Mouse (Mus musculus) hindbrain, embryonic 15.5 days (tissue): Measurements from ENCODE around the gene Pls3. TPM values are rescaled to one million over a fixed set of nuclear protein-coding genes. Genes with fewer than 3 reads are reported as not detected.
A peak's percentile ranks its signal among the peaks of the same experiment; 100 is the strongest.

Experiments used
- ATAC-seq: fragments of 200-750 bp; cut with Nextera tagmentation; 2 replicates; pipeline ENCODE4 v1.8.0; 2017; ENCODE audit warnings: low read depth, moderate number of reproducible peaks, moderate TSS enrichment; ENCODE audit not compliant: low FRiP score
- H3K27ac ChIP-seq: fragments of 300-500 bp; sonication (generic); replicated peaks from 2 replicates; pipeline ENCODE4 v1.5.1; 2015; ENCODE audit warnings: mild to moderate bottlenecking, inconsistent platforms
- H3K27me3 ChIP-seq: fragments of 300-500 bp; sonication (generic); 2 replicates; pipeline ENCODE4 v1.6.1; 2015; ENCODE audit warnings: control low read depth, inconsistent platforms
- H3K36me3 ChIP-seq: fragments of 300-500 bp; sonication (generic); 2 replicates; pipeline ENCODE4 v1.6.1; 2015; ENCODE audit warnings: control low read depth, inconsistent platforms
- H3K4me1 ChIP-seq: fragments of 300-500 bp; sonication (generic); replicated peaks from 2 replicates; pipeline ENCODE4 v1.6.1; 2015; ENCODE audit warnings: control low read depth, inconsistent platforms
- H3K4me2 ChIP-seq: fragments of 300-500 bp; sonication (generic); 2 replicates; pipeline ENCODE4 v1.6.1; 2015; ENCODE audit warnings: moderate library complexity, mild to moderate bottlenecking, inconsistent platforms
- H3K4me3 ChIP-seq: fragments of 300-500 bp; sonication (generic); 2 replicates; pipeline ENCODE4 v1.5.1; 2015; ENCODE audit warnings: mild to moderate bottlenecking, inconsistent platforms
- H3K9ac ChIP-seq: fragments of 300-500 bp; sonication (generic); 2 replicates; pipeline ENCODE4 v1.6.1; 2015; ENCODE audit warnings: inconsistent platforms
- H3K9me3 ChIP-seq: fragments of 300-500 bp; sonication (generic); 2 replicates; pipeline ENCODE4 v1.6.1; 2016; ENCODE audit warnings: control low read depth, inconsistent platforms
- WGBS: fragments of 180-500 bp; shearing (Covaris S2); methylation state at CpG from one replicate; pipeline ENCODE4 v1.1.7; 2015; 5-methylcytosine and 5-hydroxymethylcytosine counted together
- polyA plus RNA-seq: library from polyadenylated mRNA; unstranded; fragments of >200 nt; fragmentation: Nextera tagmentation; extraction: Ambion mirVana; gene quantifications from 2 replicates; pipeline ENCODE4 v1.2.1, GENCODE M21; 2015

Pls3 gene
- 32.9 and 35.6 TPM in 2 replicates for polyA plus RNA-seq

GRCm38 (mm10) chrX:75874332-75875291 lies at the start of gene Pls3:
Gene Pls3 (minus strand): TSS chrX:75875182.
- peak within 1 kb of the TSS; percentile 54 for H3K4me3 ChIP-seq
- H3K27me3 ChIP-seq: no peaks in the 10 kb centered on the region
- H3K36me3 ChIP-seq: no peaks in the 10 kb centered on the region
- 13% methylated on average over 43 of the region's 45 CpGs for WGBS
- peak; percentile 98 for ATAC-seq
- peak within 1 kb of the TSS; percentile 47 for H3K9ac ChIP-seq
- peak within 1 kb of the TSS; percentile 61 for H3K27ac ChIP-seq
- H3K4me1 ChIP-seq: no peaks in the 10 kb centered on the region
- H3K4me2 ChIP-seq: peak within 1 kb of the TSS; percentile 65
- no peaks in the 10 kb centered on the region for H3K9me3 ChIP-seq

- H3K9ac ChIP-seq: no peak overlapping the region
- no peak for ATAC-seq
- H3K27me3 ChIP-seq: no peaks in the 10 kb centered on the region
- H3K36me3 ChIP-seq: no peaks in the 10 kb centered on the region
- no peaks in the 10 kb centered on the region for H3K4me1 ChIP-seq
- H3K4me2 ChIP-seq: no peak overlapping the region
- WGBS: 65% methylated on average over 6 of the region's 6 CpGs
- H3K4me3 ChIP-seq: no peak overlapping the region
- H3K27ac ChIP-seq: no peak overlapping the region
- no peaks in the 10 kb centered on the region for H3K9me3 ChIP-seq
These were observed 20.7 kb upstream of the Pls3 start for GRCm38 (mm10) chrX:75895716-75896115.

GRCm38 (mm10) chrX:75875566-75875965 lies 584 bp upstream of the Pls3 start:
- Histone ChIP-seq H3K4me2 (peak overlapping the region; percentile 65), H3K9me3 (no peaks in the 10 kb centered on the region), H3K4me3 (peak overlapping the region; percentile 54), H3K4me1 (no peaks in the 10 kb centered on the region), H3K27ac (no peak overlapping the region), H3K9ac (no peak overlapping the region), H3K27me3 (no peaks in the 10 kb centered on the region), H3K36me3 (no peaks in the 10 kb centered on the region)
- no peak for ATAC-seq
- 34% methylated on average over 5 of the region's 5 CpGs for WGBS

GRCm38 (mm10) chrX:75873813-75874212 lies 1.2 kb downstream of the Pls3 start:
- Histone ChIP-seq H3K4me3 (peak overlapping the region; percentile 54), H3K27me3 (no peaks in the 10 kb centered on the region), H3K27ac (no peak overlapping the region), H3K4me2 (peak overlapping the region; percentile 65), H3K4me1 (no peaks in the 10 kb centered on the region), H3K36me3 (no peaks in the 10 kb centered on the region), H3K9me3 (no peaks in the 10 kb centered on the region), H3K9ac (0 out of 2 replicates have a peak overlapping the region, but pooled peaks have one; percentile 6)
- 16% methylated on average over 15 of the region's 15 CpGs for WGBS
- ATAC-seq: no peak

- Histone ChIP-seq H3K4me1 (no peaks in the 10 kb centered on the region), H3K9ac (no peak overlapping the region), H3K27ac (no peak overlapping the region), H3K36me3 (no peaks in the 10 kb centered on the region), H3K9me3 (no peaks in the 10 kb centered on the region), H3K4me2 (peak overlapping the region; percentile 65), H3K4me3 (peak overlapping the region; percentile 54), H3K27me3 (no peaks in the 10 kb centered on the region)
- ATAC-seq: no peak
- 24% methylated on average over 4 of the region's 4 CpGs for WGBS
These were observed 1.7 kb downstream of the Pls3 start for GRCm38 (mm10) chrX:75873253-75873652.

- WGBS: 88% methylated on average over 2 of the region's 2 CpGs
- no peaks in the 10 kb centered on the region for H3K9me3 ChIP-seq
- no peaks in the 10 kb centered on the region for H3K36me3 ChIP-seq
- no peak overlapping the region for H3K9ac ChIP-seq
- no peaks in the 10 kb centered on the region for H3K27me3 ChIP-seq
- ATAC-seq: no peak
- no peak overlapping the region for H3K27ac ChIP-seq
- H3K4me3 ChIP-seq: no peak overlapping the region
- no peaks in the 10 kb centered on the region for H3K4me1 ChIP-seq
- H3K4me2 ChIP-seq: no peak overlapping the region
These were observed 3.1 kb downstream of the Pls3 start for GRCm38 (mm10) chrX:75871855-75872254.

GRCm38 (mm10) chrX:75861715-75862114 lies 13.3 kb downstream of the Pls3 start:
- Histone ChIP-seq H3K4me2 (no peak overlapping the region), H3K27ac (no peak overlapping the region), H3K4me3 (no peak overlapping the region), H3K9me3 (no peaks in the 10 kb centered on the region), H3K36me3 (no peaks in the 10 kb centered on the region), H3K9ac (no peak overlapping the region), H3K4me1 (no peaks in the 10 kb centered on the region), H3K27me3 (no peaks in the 10 kb centered on the region)
- 94% methylated on average over 3 of the region's 3 CpGs for WGBS
- ATAC-seq: no peak

GRCm38 (mm10) chrX:75854294-75854693 lies 20.7 kb downstream of the Pls3 start:
- Histone ChIP-seq H3K4me1 (no peaks in the 10 kb centered on the region), H3K4me3 (no peak overlapping the region), H3K27me3 (no peaks in the 10 kb centered on the region), H3K9ac (no peak overlapping the region), H3K36me3 (no peaks in the 10 kb centered on the region), H3K9me3 (no peaks in the 10 kb centered on the region), H3K27ac (no peak overlapping the region), H3K4me2 (no peak overlapping the region)
- ATAC-seq: no peak
- 97% methylated on average over 3 of the region's 3 CpGs for WGBS

GRCm38 (mm10) chrX:75844290-75844689 lies 30.7 kb downstream of the Pls3 start:
- 93% methylated on average over 4 of the region's 4 CpGs for WGBS
- no peaks in the 10 kb centered on the region for H3K4me1 ChIP-seq
- no peaks in the 10 kb centered on the region for H3K27me3 ChIP-seq
- H3K9me3 ChIP-seq: no peaks in the 10 kb centered on the region
- no peak overlapping the region for H3K27ac ChIP-seq
- no peak overlapping the region for H3K4me3 ChIP-seq
- H3K4me2 ChIP-seq: no peak overlapping the region
- no peak overlapping the region for H3K9ac ChIP-seq
- ATAC-seq: no peak
- no peaks in the 10 kb centered on the region for H3K36me3 ChIP-seq

- no peaks in the 10 kb centered on the region for H3K4me1 ChIP-seq
- WGBS: 82% methylated on average over 9 of the region's 9 CpGs
These were observed 32.1 kb downstream of the Pls3 start for GRCm38 (mm10) chrX:75842835-75843234.

GRCm38 (mm10) chrX:75842120-75842519 lies 32.9 kb downstream of the Pls3 start:
- no peak overlapping the region for H3K27ac ChIP-seq
- no peak for ATAC-seq
- no peaks in the 10 kb centered on the region for H3K4me1 ChIP-seq
- H3K4me3 ChIP-seq: no peak overlapping the region
- no peaks in the 10 kb centered on the region for H3K27me3 ChIP-seq
- no peak overlapping the region for H3K4me2 ChIP-seq
- H3K9ac ChIP-seq: no peak overlapping the region
- H3K9me3 ChIP-seq: no peaks in the 10 kb centered on the region
- H3K36me3 ChIP-seq: no peaks in the 10 kb centered on the region
- WGBS: 66% methylated on average over 2 of the region's 2 CpGs

More at GRCm38 (mm10) chrX:75842835-75843234, 32.1 kb downstream of the Pls3 start:
- H3K9ac ChIP-seq: no peak overlapping the region
- ATAC-seq: no peak
- H3K36me3 ChIP-seq: no peaks in the 10 kb centered on the region
- no peaks in the 10 kb centered on the region for H3K27me3 ChIP-seq
- H3K27ac ChIP-seq: no peak overlapping the region
- H3K4me3 ChIP-seq: no peak overlapping the region
- H3K4me2 ChIP-seq: no peak overlapping the region
- H3K9me3 ChIP-seq: no peaks in the 10 kb centered on the region

- Histone ChIP-seq H3K4me3 (no peak overlapping the region), H3K36me3 (no peaks in the 10 kb centered on the region), H3K4me1 (no peaks in the 10 kb centered on the region), H3K4me2 (no peak overlapping the region), H3K9me3 (no peaks in the 10 kb centered on the region), H3K27me3 (no peaks in the 10 kb centered on the region), H3K9ac (no peak overlapping the region), H3K27ac (no peak overlapping the region)
- no peak for ATAC-seq
- WGBS: 89% methylated on average over 4 of the region's 4 CpGs
These were observed 34.7 kb downstream of the Pls3 start for GRCm38 (mm10) chrX:75840263-75840662.
